Mouse (Mus musculus): ENCODE measurements around the gene Shroom1.

Shroom1 gene

DNA sequence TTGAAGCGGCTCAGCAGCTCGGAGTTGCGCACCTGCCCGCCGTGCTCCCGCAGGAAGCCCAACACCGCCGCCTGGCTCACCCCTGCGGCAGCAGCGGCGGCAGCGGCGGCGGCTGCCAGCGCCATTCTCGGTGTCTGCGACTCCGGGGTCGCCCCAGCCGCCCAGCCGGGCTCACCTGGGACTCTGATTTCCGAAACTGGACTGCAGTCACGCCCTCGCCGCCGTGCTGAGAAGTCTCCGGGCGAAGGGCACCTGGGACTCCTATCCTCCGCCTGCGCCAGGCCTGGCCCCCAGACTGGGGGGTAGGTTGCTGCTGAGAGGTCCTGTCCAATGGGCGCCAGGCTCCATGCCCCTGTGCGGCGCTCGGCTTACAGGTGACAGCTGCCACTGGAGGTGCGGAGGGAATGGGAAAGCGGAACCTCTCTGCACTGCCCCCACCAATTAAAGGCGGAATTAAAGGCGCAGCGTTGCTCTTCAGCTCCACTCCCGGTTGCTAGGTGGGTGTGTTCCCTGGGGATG is 22.8 kb downstream of the Shroom1 start, which contains the start of the genes Gm9945 and Sowaha:
Gene Gm9945, plus strand, starts transcription at position 384 of the 519 bp plus-strand sequence.
Gene Sowaha, minus strand, starts transcription at position 492 of the 519 bp plus-strand sequence.
- DNase-seq (ENCODE audit: low read depth), result no peak

DNA sequence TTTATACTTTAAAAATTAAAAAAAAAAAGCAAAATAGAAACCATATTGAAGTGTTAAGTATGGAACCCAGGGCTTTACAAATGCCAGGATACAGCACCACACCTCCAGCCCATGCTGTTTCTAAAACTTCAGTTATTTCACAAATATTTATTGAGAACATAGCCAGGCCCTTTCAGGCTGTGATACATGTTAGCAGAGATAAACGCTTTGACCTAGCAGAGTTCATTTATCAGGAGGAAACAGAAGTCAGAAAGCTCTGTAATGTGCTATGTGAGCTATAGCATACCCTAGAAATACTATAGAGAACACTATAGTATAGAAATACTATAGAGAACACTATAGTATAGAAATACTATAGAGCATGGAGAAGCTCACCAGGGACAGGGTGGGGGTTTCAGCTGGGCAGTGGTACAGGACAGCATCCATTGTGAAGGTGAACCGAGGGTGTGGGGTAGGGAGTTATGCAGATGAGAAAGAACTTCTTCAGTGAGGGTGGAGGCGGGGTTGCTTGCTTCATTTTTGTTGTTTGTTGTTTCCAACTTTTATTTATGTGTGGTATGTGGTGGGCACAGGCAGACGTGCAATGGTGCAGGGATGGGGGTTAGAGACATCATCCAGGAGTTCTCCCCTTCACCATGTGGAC is 24.2 kb downstream of the Shroom1 start:
- DNase-seq (ENCODE audit: low read depth), result no peak

DNA sequence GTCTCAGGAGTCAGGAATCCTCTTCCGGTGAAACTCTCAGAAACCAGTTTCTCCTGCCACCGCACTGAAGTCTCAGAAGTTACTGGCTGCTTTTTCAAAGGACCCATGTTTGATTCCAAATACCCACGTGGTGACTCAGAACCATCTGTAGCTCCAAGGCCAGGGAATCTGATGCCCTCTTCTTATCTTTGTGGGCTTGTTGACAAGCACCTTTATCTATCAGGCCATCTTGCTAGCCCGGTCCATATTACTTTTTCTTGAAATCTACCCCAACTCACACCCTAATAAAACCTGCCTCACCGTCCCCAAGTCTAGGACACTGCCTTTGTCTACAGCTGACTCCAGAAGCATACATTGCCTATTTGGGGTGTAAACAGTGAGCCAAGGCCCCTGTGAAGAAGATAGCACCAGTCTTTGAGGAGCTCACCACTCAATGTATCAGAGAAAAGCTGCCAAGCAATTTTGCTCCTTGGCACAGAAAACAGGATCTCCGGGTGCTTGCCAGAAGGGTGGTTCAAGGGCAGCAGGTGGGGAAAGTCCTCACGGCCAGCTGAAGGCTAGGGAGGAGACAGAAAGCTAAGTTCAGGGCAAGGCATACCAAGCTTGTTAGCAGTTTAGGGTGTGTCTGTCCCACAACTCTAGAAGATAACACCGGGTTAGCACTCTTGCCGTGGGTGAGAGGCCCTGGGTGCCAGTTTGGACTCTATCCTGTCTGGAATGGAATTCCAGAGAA is 26.3 kb downstream of the Shroom1 start:
- DNase-seq (ENCODE audit: low read depth), result no peak

DNA sequence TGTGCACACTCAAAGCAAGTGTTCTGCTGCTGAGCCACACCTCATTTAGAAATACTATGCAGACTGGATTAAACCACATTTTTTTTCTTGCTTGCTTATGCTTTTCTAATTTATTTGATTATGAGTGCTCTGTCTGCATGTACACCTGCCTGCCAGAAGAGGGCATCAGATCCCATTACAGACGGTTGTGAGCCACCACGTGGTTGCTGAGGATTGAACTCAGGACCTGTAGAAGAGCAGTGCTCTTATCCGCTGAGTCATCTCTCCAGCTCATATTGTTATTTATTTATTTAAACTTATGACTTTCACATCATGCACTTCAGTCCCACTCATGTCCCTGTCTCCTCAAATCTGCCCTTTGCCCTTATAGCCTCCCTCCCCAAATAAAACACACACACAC is 28.7 kb downstream of the Shroom1 start:
- DNase-seq (ENCODE audit: low read depth), result peak; percentile 54

DNA sequence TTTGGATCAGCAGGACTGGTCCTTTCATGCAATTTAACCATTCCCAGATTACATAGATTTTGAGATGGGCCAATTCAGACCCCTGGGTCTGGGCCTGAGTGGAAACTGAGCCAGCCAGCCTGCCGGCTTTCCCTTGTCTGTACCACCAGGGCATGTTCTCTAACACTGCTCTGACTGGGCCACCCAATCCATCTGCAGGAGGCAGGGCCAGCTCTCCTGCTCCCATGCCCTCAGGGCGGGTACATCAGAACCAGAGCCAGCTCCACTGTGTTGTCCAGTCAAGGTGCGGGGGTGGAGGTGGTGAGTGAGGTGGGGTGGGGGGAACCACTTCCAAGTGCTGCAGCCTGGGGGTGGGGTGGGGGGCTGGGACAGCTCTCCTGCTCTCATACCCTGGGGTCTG is 29.3 kb downstream of the Shroom1 start:
- no peak for DNase-seq (ENCODE audit: low read depth)

DNA sequence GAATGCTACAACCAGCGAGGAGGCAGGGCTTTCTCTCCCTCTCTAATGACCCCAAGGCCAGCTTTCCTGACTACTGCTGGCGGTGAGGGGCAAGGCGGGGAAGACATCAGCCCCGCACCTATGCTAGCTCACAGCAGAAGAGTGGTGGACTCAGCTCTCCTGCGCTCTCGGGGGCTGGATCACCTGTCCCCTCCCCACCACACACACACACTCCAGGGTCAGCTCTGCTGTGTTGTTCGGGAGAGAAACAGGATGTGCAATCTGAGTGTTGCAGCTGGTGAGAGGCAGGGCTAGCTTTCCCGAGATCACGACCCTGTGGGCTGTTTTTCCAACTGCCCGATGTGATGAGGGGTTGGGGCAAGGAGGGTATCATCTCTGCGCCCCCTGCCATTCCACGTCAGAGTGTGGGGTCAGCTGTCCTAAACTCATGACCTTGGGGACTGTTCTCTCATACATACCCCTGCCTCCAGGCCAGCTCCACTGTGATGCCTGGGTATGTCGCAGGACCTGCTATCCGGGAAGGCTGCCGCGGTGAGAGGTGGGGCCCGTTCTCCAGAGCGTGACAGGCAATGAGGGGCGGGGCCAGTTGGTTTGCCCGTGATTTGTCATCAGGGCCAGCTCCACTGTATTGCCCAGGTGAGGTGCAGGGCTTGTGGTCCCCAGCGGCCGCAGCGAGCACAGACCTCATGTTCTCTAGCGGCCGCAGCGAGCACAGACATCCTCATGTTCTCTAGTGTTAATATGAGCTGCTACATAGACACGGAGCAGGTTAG is 30.0 kb downstream of the Shroom1 start:
- no peak for DNase-seq (ENCODE audit: low read depth)

DNA sequence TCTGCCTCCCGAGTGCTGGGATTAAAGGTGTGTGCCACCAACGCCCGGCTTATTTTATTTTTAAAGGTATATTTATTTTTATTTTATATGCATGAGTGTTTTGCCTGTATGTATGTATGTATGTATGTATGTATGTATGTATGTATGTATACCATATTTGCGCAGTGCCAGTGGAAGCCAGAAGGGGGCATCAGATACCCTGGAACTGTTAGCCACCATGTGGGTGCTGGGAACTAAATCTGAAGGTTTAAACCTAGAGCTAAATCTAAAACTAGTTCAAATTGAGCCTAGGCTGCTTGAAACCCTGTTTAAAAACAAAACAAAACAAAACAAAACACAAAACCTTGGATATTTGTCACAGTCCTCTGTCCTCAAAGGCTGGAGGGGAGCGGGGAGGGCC is 32.0 kb downstream of the Shroom1 start:
- peak; percentile 36 for DNase-seq (ENCODE audit: low read depth)

DNA sequence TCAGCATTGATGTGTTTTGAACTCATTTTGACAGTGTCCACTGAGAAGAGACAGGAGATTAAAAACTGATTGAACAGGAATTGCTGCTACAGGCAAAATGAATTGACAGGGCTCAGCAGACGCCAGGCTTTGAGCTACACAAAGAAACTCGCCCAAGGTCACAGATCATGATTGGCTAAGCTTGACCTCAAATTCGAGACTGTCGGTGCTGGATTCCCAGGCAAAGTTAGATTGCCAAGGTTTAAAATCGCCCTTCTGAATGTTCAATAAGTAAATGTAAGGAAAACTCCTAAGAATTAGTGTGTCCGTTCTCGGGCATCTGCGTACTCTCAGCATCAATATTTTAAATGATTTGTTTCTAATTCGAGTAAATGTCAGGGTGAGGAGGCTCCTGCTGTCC is 32.4 kb downstream of the Shroom1 start:
- no peak for DNase-seq (ENCODE audit: low read depth)

DNA sequence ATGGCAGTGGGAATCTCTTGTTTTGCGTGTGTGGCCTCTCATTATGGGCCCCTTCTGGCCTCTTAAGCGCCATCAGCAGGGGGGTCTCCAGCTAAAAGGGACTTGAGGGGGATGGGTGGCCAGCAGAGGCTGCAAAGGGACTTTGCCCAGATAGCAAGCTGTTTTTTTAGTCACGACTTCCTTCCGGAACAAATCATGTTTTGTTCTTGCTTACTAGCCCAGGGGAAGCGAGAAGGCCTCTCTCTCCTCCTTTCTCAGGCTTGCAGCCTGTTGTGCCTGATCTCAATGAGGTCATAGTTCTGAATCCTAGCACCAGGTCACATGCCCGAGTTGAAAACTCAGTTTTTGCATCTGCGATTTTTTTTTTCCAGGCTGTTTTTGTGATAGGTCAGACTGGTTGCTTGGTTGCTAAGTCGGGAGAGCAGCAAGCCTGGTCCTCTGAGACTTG is 35.0 kb downstream of the Shroom1 start:
- peak; percentile 28 for DNase-seq (ENCODE audit: low read depth)

DNA sequence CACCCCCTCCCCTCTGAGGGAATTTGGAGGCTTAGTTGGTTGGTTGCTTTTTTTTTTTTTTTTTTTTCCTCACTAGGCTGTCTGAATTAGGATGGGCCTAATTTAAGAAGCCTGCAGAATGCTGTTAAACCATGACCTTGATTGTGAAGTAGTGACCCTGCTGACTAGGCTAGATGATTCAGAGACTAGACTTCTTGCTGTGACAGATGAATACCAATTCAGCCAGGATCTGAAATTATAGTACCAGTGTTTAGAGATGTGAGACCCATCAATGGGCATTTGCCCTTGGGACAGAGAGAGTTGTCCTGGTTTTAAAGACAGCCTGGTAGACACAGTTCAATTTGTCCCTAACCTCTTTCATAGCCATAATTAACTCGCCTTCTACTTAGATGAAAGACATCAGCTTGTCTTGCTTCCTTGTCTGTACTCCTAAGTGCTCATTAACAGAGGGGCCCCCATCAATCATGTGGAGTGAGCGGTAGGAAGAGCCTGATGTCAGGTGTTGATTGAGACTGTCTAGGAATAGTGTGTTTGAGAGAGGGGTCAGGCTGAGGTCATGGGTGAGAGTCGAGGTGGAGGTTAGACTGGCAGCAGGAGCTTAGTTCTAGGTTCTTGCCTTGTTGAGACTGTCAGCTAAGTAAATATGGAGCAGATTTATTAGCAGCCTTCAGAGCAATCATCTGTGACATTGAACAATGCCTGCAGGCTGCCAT is 36.4 kb downstream of the Shroom1 start:
- no peak for DNase-seq (ENCODE audit: low read depth)

DNA sequence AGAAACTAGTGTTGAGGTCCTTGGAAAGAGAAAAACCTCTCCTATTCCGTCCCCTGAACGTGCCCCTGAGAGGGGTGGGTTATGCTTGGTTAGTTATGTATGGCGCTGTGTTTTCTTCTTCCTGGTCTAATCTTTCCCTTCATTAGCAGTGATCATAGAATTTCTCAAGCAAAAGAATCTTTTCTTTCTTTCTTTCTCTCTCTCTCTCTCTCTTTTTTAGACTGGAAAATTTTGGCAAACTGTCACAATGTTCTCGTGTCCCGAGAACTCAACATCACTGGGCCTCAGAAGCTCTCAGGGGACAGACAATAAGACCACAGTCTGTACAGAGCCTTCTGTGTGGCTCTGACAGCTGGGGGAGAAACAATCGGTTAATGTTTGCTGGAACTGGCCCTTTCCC is 38.4 kb downstream of the Shroom1 start:
- no peak for DNase-seq (ENCODE audit: low read depth)

DNA sequence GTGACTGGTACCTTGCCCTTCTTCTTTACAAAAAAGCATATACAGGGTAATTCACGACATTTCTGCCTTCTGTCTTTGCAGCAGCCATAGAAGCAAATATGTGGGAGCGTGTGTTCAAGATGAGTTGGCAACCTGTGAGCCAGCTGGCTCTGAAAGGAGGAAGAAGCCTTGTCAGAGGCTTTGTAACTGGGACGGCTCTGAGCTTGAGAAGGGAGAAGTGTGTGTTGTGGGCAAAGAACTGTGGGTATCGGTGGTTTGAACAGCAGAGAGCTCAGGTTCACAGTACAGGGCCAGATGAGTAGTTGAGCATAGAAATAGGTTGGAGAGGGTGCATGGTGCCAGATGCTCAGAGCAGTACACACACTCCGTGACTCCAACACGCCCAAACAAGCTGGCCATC is 39.9 kb downstream of the Shroom1 start:
- no peak for DNase-seq (ENCODE audit: low read depth)

DNA sequence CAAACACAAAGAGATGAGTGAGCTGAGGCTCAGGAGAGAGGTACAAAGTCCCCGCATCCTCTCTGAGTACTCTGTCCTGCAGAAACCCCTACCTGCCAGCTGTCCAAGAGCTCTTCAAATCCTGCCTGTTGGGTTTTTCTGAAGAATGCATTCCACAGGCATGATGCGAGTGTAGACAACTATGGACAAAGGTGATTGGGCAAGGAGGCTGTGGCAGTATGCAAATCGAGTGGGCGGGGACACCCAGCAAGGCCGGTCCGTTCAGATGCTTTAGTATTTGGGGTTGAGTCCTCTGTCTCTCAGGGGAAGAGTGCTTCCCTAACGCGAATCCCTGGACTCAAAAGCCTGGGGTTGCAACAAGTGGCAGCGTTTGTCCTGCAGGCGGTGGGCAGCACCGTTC is 43.6 kb downstream of the Shroom1 start:
- DNase-seq (ENCODE audit: low read depth), result no peak

DNA sequence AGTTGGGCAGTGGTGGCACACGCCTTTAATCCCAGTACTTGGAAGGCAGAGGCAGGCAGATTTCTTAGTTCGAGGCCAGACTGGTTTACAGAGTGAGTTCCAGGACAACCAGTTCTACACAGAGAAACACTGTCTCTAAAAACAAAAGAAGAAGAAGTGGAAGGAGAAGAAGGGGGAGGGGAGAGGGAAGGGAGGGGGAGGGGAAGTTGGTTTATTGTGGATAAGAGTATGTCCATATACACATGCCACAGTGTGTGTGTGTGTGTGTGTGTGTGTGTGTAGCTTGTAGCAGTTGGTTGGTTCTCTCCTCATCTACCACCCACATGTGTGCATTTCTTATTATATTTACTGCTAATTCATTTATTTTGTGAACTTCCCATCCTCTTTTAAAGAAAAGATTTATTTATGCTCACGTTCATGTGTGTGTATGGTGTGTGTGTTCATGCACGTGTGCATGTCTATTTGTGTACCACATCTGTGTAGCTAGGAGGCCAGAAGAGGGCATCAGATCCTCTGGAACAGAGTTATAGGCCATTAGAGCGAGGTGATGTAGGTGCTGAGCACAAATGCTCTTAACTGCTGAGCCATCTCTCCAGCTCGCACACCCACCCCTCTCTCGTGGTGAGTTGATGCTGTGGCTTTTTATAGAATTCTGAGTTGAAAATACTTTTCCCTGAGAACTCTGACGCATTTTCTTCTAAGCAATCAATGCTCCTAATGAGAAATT is 45.2 kb downstream of the Shroom1 start:
- peak; percentile 67 for DNase-seq (ENCODE audit: low read depth)

DNA sequence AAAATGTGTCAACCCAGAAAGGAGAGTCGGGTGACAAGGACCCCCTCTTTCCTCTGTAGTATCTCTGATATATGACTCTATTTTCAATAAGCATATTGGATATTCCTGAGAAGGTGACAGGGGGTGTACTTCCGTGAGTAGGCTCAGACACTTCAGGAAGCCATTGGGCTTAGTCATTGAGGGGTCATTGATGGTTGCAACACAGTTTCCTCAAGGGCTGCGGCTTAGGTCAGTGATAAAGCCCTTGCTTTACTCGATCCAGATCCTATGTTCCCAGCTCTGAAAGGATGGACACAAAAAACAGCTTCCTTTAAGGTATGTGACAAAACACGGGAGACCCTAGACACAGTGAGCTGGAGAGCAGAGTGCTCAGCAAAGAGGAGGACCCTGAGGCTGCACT is 46.7 kb downstream of the Shroom1 start:
- DNase-seq (ENCODE audit: low read depth), result peak; percentile 90

DNA sequence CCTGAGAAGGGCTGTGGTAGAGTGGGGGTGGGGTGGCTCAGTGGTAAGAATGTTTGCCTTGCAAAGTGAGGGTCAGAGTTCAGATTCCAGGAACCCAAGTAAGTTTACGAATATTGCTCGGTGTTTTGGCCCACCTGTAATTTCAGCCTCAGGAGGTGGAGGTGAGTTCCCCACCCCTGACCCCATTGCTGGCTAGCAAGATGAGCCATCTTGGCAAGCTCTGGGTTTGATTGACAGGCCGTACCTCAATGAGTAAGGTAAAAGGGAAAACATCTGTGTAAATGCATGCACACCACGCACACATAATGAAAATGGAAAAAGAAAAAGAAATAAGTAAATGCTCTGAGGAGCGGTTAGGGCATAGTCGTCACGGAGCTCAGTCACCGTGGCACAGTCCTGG is 47.4 kb downstream of the Shroom1 start:
- no peak for DNase-seq (ENCODE audit: low read depth)

DNA sequence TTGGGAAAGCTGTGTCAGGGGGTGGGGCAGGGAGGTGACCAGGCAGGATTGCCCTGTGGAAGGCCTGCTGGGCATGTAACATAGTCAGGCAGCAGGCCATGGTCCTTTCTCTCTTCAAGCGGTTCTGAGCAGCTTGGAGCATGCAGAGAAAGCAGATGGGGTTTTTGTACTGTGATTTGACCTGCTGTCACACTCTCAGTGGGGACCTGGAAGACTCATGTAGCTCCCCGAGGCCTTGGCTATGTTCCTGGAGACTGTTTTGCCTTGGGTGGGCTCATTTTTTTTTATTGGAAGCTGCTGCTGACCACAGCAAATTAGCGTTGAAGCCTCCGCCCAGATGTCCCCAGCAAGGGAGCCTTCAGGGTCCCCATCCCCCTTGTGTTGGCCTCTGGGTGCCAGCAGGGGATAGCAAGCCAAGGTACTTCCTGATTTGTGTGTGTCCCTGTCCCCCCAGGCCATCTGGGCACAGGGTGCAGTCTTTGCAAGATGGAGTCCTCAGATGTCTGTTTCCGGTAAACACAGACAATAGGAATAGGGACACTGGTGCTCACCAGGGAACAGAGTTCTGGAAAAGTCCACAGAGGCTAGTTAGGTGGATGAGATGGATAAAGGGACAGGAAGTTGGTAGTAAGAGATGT is 48.1 kb downstream of the Shroom1 start:
- DNase-seq (ENCODE audit: low read depth), result no peak

DNA sequence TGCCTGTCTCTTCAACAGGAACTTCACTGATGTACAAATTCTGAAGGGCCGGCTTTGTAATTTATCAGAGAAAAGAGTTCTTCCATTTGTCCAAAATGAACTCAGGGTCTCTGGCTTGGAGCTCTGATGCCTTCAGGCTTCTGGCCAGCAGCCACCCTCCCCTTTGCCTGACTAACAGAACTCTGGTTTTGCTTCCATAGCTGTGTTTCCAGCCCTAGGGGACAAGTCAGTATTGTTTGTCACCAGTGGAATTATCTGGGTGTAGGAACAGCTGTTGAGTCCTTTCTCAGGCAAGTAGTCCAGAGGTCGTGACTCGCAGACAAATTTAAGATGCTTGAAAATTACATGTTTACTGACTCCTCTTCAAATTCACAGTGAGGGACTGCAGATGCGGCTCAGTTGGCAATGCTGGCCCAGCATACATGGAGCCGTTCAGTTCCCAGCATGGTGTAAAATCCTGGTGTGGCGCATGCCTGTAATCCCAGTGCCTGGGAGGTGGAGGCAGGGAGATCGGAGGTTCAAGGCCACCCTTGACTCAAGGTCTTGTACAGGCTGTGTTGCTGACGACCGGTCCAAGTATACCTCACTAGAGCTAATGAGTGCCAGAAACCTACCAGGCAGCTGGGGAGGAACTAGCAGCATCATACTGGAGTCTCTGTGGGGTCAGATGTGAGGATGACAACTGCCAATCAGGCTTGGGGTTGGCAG is 50.2 kb downstream of the Shroom1 start:
- no peak for DNase-seq (ENCODE audit: low read depth)

DNA sequence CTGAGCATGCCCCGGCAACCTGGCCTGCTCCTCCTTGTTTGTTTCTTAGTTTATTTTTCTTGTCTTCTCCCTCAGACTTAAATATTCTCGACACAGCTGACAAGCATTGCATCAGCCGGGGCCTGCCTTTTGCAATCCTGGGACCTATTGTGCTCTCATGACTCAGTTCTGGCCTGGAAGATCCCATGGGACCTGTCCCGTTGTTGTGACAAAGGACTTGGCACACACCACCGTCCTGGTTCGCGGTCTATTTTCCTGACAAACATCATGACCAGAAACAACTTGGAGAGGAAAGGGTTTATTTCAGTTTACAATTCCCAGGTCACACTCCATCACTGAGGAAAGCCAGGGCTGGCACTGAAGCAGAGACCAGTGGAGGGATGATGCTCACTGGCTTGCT is 51.1 kb downstream of the Shroom1 start:
- no peak for DNase-seq (ENCODE audit: low read depth)

DNA sequence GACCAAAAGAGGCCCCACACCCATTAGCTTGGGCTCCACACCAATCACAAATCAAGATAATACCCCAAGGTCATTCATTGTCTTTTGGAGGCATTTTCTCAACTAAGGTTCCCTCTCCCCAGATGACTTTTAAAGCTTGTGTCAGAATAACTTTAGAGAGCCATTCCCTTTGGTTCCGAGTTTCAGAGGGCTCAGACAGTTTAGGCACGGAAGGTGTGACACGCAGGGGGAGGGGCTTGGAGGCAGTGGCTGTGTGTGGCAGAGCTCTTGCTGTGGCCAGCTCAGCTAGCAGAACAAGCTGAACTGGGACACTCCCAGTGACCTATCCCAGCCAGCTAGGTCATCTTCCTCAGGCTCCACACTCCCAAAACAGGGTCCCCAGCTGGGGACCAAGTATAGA is 51.6 kb downstream of the Shroom1 start:
- no peak for DNase-seq (ENCODE audit: low read depth)

Data from 416B (cell line).